Mouse (Mus musculus) embryo, embryonic 10.5 days (tissue): ENCODE measurements at regions not wholly inside any gene's neighbourhood (a gene's known extent, or its start where the extent isn't known, plus 50 kb on each side); places are given as distances from the start of the nearest gene placed in this dataset.

Source experiments
- DNase-seq: peaks from one replicate; pipeline ENCODE4 v3.0.0-alpha.2; 2015; ENCODE audit warnings: low spot score

GRCm38 (mm10) chr2:118033377-118033776, 78.3 kb upstream of the Thbs1 start:
- DNase-seq, result no peak

- DNase-seq, result no peak
These were observed 77.7 kb upstream of the Thbs1 start for GRCm38 (mm10) chr2:118034026-118034425.

- DNase-seq, result no peak
These were observed 76.3 kb upstream of the Thbs1 start for GRCm38 (mm10) chr2:118035333-118035732.

GRCm38 (mm10) chr2:118038859-118039818, 72.5 kb upstream of the Thbs1 start:
- DNase-seq, result peak; percentile 10

- DNase-seq, result no peak
These were observed 71.9 kb upstream of the Thbs1 start for GRCm38 (mm10) chr2:118039819-118040206.

- DNase-seq, result no peak
These were observed 69.2 kb upstream of the Thbs1 start for GRCm38 (mm10) chr2:118042380-118043055.

GRCm38 (mm10) chr2:118044666-118045065, 67.0 kb upstream of the Thbs1 start:
- DNase-seq, result no peak

GRCm38 (mm10) chr2:118050326-118050725, 61.4 kb upstream of the Thbs1 start:
- DNase-seq, result no peak

GRCm38 (mm10) chr2:118051610-118052009, 60.1 kb upstream of the Thbs1 start:
- no peak for DNase-seq

- no peak for DNase-seq
These were observed 58.2 kb upstream of the Thbs1 start for GRCm38 (mm10) chr2:118053512-118053911.

GRCm38 (mm10) chr2:118058654-118059395, 52.9 kb upstream of the Thbs1 start:
- DNase-seq, result no peak

- no peak for DNase-seq
These were observed 50.4 kb upstream of the Thbs1 start for GRCm38 (mm10) chr2:118061291-118061690.
